Mouse (Mus musculus): Measurements from ENCODE around the gene Tmem145. TPM values are rescaled to one million over a fixed set of nuclear protein-coding genes. Genes with fewer than 3 reads are reported as not detected.

The Tmem145 gene
- polyA plus RNA-seq, 1 experiment from 2014 or later = 7.2 TPM

GRCm38 (mm10) chr7:25281734-25282601 is 23.9 kb upstream of the Tmem145 start:
- Histone ChIP-seq H3K27me3 (ENCODE audit: control insufficient read depth, insufficient read depth, low read length) (no peaks in the 10 kb centered on the region), H3K36me3 (ENCODE audit: control insufficient read depth, insufficient read depth, low read length) (peaks cover 14% of the 10 kb centered on the region), H3K9me3 (ENCODE audit: control insufficient read depth, low read length) (no peaks in the 10 kb centered on the region), H3K4me1 (ENCODE audit: control insufficient read depth, insufficient read depth, low read length) (peaks cover 53% of the 10 kb centered on the region), H3K4me3 (ENCODE audit: low read depth, low read length) (peak overlapping the region; percentile 83), H3K4me2 (peak overlapping the region; percentile 97), H3K27ac (ENCODE audit: low read depth, low read length) (peak overlapping the region; percentile 97), H3K9ac (ENCODE audit: low read length) (peak overlapping the region; percentile 83)
- ATAC-seq (ENCODE audit: low FRiP score) (peak; percentile 82), DNase-seq (ENCODE audit: low spot score, missing footprints) (peak; percentile 99)
- WGBS = 1% methylated on average over 70 of the region's 108 CpGs

- H3K9me3 ChIP-seq (ENCODE audit: control insufficient read depth, low read length) = no peaks in the 10 kb centered on the region
- H3K36me3 ChIP-seq (ENCODE audit: control insufficient read depth, insufficient read depth, low read length) = peaks cover 18% of the 10 kb centered on the region
- H3K27me3 ChIP-seq (ENCODE audit: control insufficient read depth, insufficient read depth, low read length) = no peaks in the 10 kb centered on the region
- peak; percentile 95 for DNase-seq (ENCODE audit: low spot score, missing footprints)
- peak overlapping the region; percentile 83 for H3K4me3 ChIP-seq (ENCODE audit: low read depth, low read length)
- peak overlapping the region; percentile 97 for H3K27ac ChIP-seq (ENCODE audit: low read depth, low read length)
- peak overlapping the region; percentile 97 for H3K4me2 ChIP-seq
- peak; percentile 5; the same call in 1 of the 2 replicates for ATAC-seq (ENCODE audit: low FRiP score)
- H3K9ac ChIP-seq (ENCODE audit: low read length) = peak overlapping the region; percentile 83
- peaks cover 49% of the 10 kb centered on the region for H3K4me1 ChIP-seq (ENCODE audit: control insufficient read depth, insufficient read depth, low read length)
- WGBS = under 1% methylated on average over 32 of the region's 36 CpGs
These were observed 23.1 kb upstream of the Tmem145 start for GRCm38 (mm10) chr7:25282731-25283211.

- ATAC-seq (ENCODE audit: low FRiP score) (no peak), DNase-seq (ENCODE audit: low spot score, missing footprints) (no peak)
- WGBS = 26% methylated on average over 5 of the region's 5 CpGs
- Histone ChIP-seq H3K27ac (ENCODE audit: low read depth, low read length) (peak overlapping the region; percentile 16; the same call in 1 of the 2 replicates), H3K27me3 (ENCODE audit: control insufficient read depth, insufficient read depth, low read length) (no peaks in the 10 kb centered on the region), H3K9me3 (ENCODE audit: control insufficient read depth, low read length) (no peaks in the 10 kb centered on the region), H3K4me3 (ENCODE audit: low read depth, low read length) (peak overlapping the region; percentile 83), H3K4me2 (peak overlapping the region; percentile 97), H3K4me1 (ENCODE audit: control insufficient read depth, insufficient read depth, low read length) (peaks cover 46% of the 10 kb centered on the region), H3K9ac (ENCODE audit: low read length) (peak overlapping the region; percentile 83), H3K36me3 (ENCODE audit: control insufficient read depth, insufficient read depth, low read length) (peaks cover 27% of the 10 kb centered on the region)
These were observed 22.3 kb upstream of the Tmem145 start for GRCm38 (mm10) chr7:25283637-25284036.

GRCm38 (mm10) chr7:25284171-25284570 is 21.7 kb upstream of the Tmem145 start:
- H3K36me3 ChIP-seq (ENCODE audit: control insufficient read depth, insufficient read depth, low read length) = peaks cover 32% of the 10 kb centered on the region
- H3K27me3 ChIP-seq (ENCODE audit: control insufficient read depth, insufficient read depth, low read length) = no peaks in the 10 kb centered on the region
- no peak for ATAC-seq (ENCODE audit: low FRiP score)
- H3K9me3 ChIP-seq (ENCODE audit: control insufficient read depth, low read length) = no peaks in the 10 kb centered on the region
- H3K9ac ChIP-seq (ENCODE audit: low read length) = peak overlapping the region; percentile 83
- peak overlapping the region; percentile 83 for H3K4me3 ChIP-seq (ENCODE audit: low read depth, low read length)
- no peak for DNase-seq (ENCODE audit: low spot score, missing footprints)
- peak overlapping the region; percentile 97 for H3K4me2 ChIP-seq
- peaks cover 46% of the 10 kb centered on the region for H3K4me1 ChIP-seq (ENCODE audit: control insufficient read depth, insufficient read depth, low read length)
- 76% methylated on average over 2 of the region's 2 CpGs for WGBS
- no peak overlapping the region for H3K27ac ChIP-seq (ENCODE audit: low read depth, low read length)

GRCm38 (mm10) chr7:25284766-25285165 is 21.1 kb upstream of the Tmem145 start:
- H3K4me2 ChIP-seq = no peak overlapping the region; the same call in 1 of the 2 replicates
- no peak for DNase-seq (ENCODE audit: low spot score, missing footprints)

GRCm38 (mm10) chr7:25285511-25286238 is 20.2 kb upstream of the Tmem145 start:
- ATAC-seq (ENCODE audit: low FRiP score) (no peak), DNase-seq (ENCODE audit: low spot score, missing footprints) (no peak)
- Histone ChIP-seq H3K4me3 (ENCODE audit: low read depth, low read length) (no peak overlapping the region), H3K9ac (ENCODE audit: low read length) (no peak overlapping the region), H3K36me3 (ENCODE audit: control insufficient read depth, insufficient read depth, low read length) (peaks cover 47% of the 10 kb centered on the region), H3K4me2 (no peak overlapping the region), H3K9me3 (ENCODE audit: control insufficient read depth, low read length) (peaks cover 3% of the 10 kb centered on the region; the same call in 1 of the 2 replicates), H3K4me1 (ENCODE audit: control insufficient read depth, insufficient read depth, low read length) (peaks cover 31% of the 10 kb centered on the region), H3K27ac (ENCODE audit: low read depth, low read length) (no peak overlapping the region), H3K27me3 (ENCODE audit: control insufficient read depth, insufficient read depth, low read length) (no peaks in the 10 kb centered on the region)
- 91% methylated on average over 20 of the region's 20 CpGs for WGBS

More at GRCm38 (mm10) chr7:25284766-25285165, 21.1 kb upstream of the Tmem145 start:
- H3K27ac ChIP-seq (ENCODE audit: low read depth, low read length) = no peak overlapping the region
- ATAC-seq (ENCODE audit: low FRiP score) = no peak
- 90% methylated on average over 5 of the region's 5 CpGs for WGBS
- H3K4me3 ChIP-seq (ENCODE audit: low read depth, low read length) = 0 out of 2 replicates have a peak overlapping the region, but pooled peaks have one; percentile 3
- H3K27me3 ChIP-seq (ENCODE audit: control insufficient read depth, insufficient read depth, low read length) = no peaks in the 10 kb centered on the region
- H3K4me1 ChIP-seq (ENCODE audit: control insufficient read depth, insufficient read depth, low read length) = peaks cover 40% of the 10 kb centered on the region
- H3K36me3 ChIP-seq (ENCODE audit: control insufficient read depth, insufficient read depth, low read length) = peaks cover 38% of the 10 kb centered on the region
- no peak overlapping the region for H3K9ac ChIP-seq (ENCODE audit: low read length)
- peaks cover under 1% of the 10 kb centered on the region; the same call in 1 of the 2 replicates for H3K9me3 ChIP-seq (ENCODE audit: control insufficient read depth, low read length)

GRCm38 (mm10) chr7:25286989-25287388 is 18.9 kb upstream of the Tmem145 start:
- peaks cover 20% of the 10 kb centered on the region for H3K4me1 ChIP-seq (ENCODE audit: control insufficient read depth, insufficient read depth, low read length)
- H3K27ac ChIP-seq (ENCODE audit: low read depth, low read length) = no peak overlapping the region
- 85% methylated on average over 8 of the region's 8 CpGs for WGBS
- no peaks in the 10 kb centered on the region for H3K27me3 ChIP-seq (ENCODE audit: control insufficient read depth, insufficient read depth, low read length)
- no peak overlapping the region for H3K4me2 ChIP-seq
- DNase-seq (ENCODE audit: low spot score, missing footprints) (no peak), ATAC-seq (ENCODE audit: low FRiP score) (no peak)
- no peak overlapping the region for H3K4me3 ChIP-seq (ENCODE audit: low read depth, low read length)
- H3K9me3 ChIP-seq (ENCODE audit: control insufficient read depth, low read length) = peaks cover 3% of the 10 kb centered on the region; the same call in 1 of the 2 replicates
- H3K36me3 ChIP-seq (ENCODE audit: control insufficient read depth, insufficient read depth, low read length) = peaks cover 53% of the 10 kb centered on the region
- no peak overlapping the region for H3K9ac ChIP-seq (ENCODE audit: low read length)

GRCm38 (mm10) chr7:25288011-25288410 is 17.9 kb upstream of the Tmem145 start:
- Histone ChIP-seq H3K27ac (ENCODE audit: low read depth, low read length) (no peak overlapping the region), H3K4me3 (ENCODE audit: low read depth, low read length) (no peak overlapping the region), H3K4me1 (ENCODE audit: control insufficient read depth, insufficient read depth, low read length) (peaks cover 18% of the 10 kb centered on the region), H3K4me2 (no peak overlapping the region), H3K27me3 (ENCODE audit: control insufficient read depth, insufficient read depth, low read length) (no peaks in the 10 kb centered on the region), H3K9me3 (ENCODE audit: control insufficient read depth, low read length) (peaks cover 3% of the 10 kb centered on the region; the same call in 1 of the 2 replicates), H3K9ac (ENCODE audit: low read length) (no peak overlapping the region), H3K36me3 (ENCODE audit: control insufficient read depth, insufficient read depth, low read length) (peaks cover 53% of the 10 kb centered on the region)
- no peak for DNase-seq (ENCODE audit: low spot score, missing footprints)
- WGBS = 93% methylated on average over 12 of the region's 12 CpGs
- no peak for ATAC-seq (ENCODE audit: low FRiP score)
